Mouse (Mus musculus): Measurements from ENCODE around the gene Gm29289. TPM values are rescaled to one million over a fixed set of nuclear protein-coding genes. Genes with fewer than 3 reads are reported as not detected.
"Not testable (repeated sequence)": the region's sequence is repeated elsewhere in the genome, so short reads cannot be mapped to it uniquely, and the experiment has no call there.

The Gm29289 gene
- not detected for total RNA-seq (2021)

DNA sequence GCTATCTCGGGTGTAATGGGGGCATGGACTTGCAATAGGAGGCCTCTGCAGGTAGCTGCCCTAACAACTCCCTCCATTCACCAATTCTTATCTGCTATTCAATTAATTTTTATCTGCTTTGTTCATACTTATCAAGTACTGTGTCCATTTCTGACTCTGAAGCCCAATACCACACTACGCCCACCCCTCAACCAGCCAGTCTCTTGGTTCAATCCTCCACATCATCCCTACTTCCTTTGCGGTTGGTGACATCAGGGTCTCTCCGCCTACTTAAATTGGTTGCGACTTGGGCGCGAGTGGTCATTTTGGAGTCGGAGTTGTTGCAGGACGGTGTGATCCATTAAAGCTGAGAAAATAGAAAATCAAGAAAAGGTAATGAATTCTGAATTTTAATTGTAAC lies at the start of gene Gm29289:
Gene Gm29289, plus strand, starts transcription at position 301 of the 400 bp plus-strand sequence.
- intact Hi-C loops (cut with DNase I); DNase-seq (ENCODE audit: low spot score in 2 of 2): not testable (repeated sequence)

DNA sequence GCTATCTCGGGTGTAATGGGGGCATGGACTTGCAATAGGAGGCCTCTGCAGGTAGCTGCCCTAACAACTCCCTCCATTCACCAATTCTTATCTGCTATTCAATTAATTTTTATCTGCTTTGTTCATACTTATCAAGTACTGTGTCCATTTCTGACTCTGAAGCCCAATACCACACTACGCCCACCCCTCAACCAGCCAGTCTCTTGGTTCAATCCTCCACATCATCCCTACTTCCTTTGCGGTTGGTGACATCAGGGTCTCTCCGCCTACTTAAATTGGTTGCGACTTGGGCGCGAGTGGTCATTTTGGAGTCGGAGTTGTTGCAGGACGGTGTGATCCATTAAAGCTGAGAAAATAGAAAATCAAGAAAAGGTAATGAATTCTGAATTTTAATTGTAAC lies 31.7 kb upstream of the Gm29289 start, which contains the start of gene Gm10352:
Gene Gm10352, plus strand, starts transcription at position 301 of the 400 bp plus-strand sequence.
- DNase-seq (ENCODE audit: low spot score in 2 of 2); intact Hi-C loops (cut with DNase I): not testable (repeated sequence)

Other genes starting within 250 kb of the Gm29289 start
- not detected for gene H2al2b, start 211.9 kb upstream of the Gm29289 start, total RNA-seq (2021)
- gene Gm4064, start 136.4 kb upstream of the Gm29289 start, total RNA-seq (2021) = not detected
- not detected for gene Rbmy, start 101.9 kb upstream of the Gm29289 start, total RNA-seq (2021)
- gene Gm10256, start 101.9 kb upstream of the Gm29289 start, total RNA-seq (2021) = not detected
- gene Gm10352, start 31.6 kb upstream of the Gm29289 start, total RNA-seq (2021) = not detected

Measured in left cerebral cortex, postnatal 36 days (tissue).